Mouse (Mus musculus): ENCODE measurements around the gene Plxnb2. TPM values are rescaled to one million over a fixed set of nuclear protein-coding genes. Genes with fewer than 3 reads are reported as not detected.

Plxnb2 gene
- 100 to 1,000 TPM; 100 TPM for total RNA-seq (2021)

GRCm38 (mm10) chr15:89180571-89181229 lies at the start of gene Plxnb2:
Plxnb2 (minus strand) TSS chr15:89180788.
- intact Hi-C loops (cut with DNase I): no loop called here
- peak; percentile 92 for DNase-seq

GRCm38 (mm10) chr15:89215611-89216233 lies 35.1 kb upstream of the Plxnb2 start:
- intact Hi-C loops (cut with DNase I): no loop called here

GRCm38 (mm10) chr15:89214953-89215352 lies 34.4 kb upstream of the Plxnb2 start:
- no peak for DNase-seq
- intact Hi-C loops (cut with DNase I): no loop called here

More at GRCm38 (mm10) chr15:89215611-89216233, 35.1 kb upstream of the Plxnb2 start:
- no peak for DNase-seq

GRCm38 (mm10) chr15:89213517-89213916 lies 32.9 kb upstream of the Plxnb2 start:
- intact Hi-C loops (cut with DNase I): no loop called here
- no peak for DNase-seq

GRCm38 (mm10) chr15:89212495-89212894 lies 31.9 kb upstream of the Plxnb2 start:
- DNase-seq: no peak

GRCm38 (mm10) chr15:89211716-89212461 lies 31.3 kb upstream of the Plxnb2 start:
- DNase-seq: peak; percentile 30
- intact Hi-C loops (cut with DNase I): no loop called here

More at GRCm38 (mm10) chr15:89212495-89212894, 31.9 kb upstream of the Plxnb2 start:
- intact Hi-C loops (cut with DNase I): no loop called here

- DNase-seq: peak; percentile 91
- intact Hi-C loops (cut with DNase I): no loop called here
Measured at GRCm38 (mm10) chr15:89210915-89211715, 30.5 kb upstream of the Plxnb2 start, which contains the start of gene Ppp6r2. Ppp6r2 (plus strand) TSS chr15:89211553.

- peak; percentile 91 for DNase-seq
- intact Hi-C loops (cut with DNase I): loop anchor here (10.0 kb wide), 1 partner anchor 85 kb away; the partner anchor contains the start of genes Hdac10 and Tubgcp6
Measured at GRCm38 (mm10) chr15:89209886-89210761, 29.5 kb upstream of the Plxnb2 start.

GRCm38 (mm10) chr15:89207457-89207856 lies 26.9 kb upstream of the Plxnb2 start:
- no peak for DNase-seq
- intact Hi-C loops (cut with DNase I): loop anchor here (10.0 kb wide), 1 partner anchor 83 kb away; the partner anchor contains the start of genes Hdac10 and Tubgcp6

- intact Hi-C loops (cut with DNase I): no loop called here
- peak; percentile 6 for DNase-seq
Measured at GRCm38 (mm10) chr15:89197056-89197455, 16.5 kb upstream of the Plxnb2 start.

- intact Hi-C loops (cut with DNase I): no loop called here
- DNase-seq: peak; percentile 97
Measured at GRCm38 (mm10) chr15:89196313-89196706, 15.7 kb upstream of the Plxnb2 start, which contains the start of gene Dennd6b. Dennd6b (minus strand) TSS chr15:89196496.

- DNase-seq: peak; percentile 94
- intact Hi-C loops (cut with DNase I): no loop called here
Measured at GRCm38 (mm10) chr15:89195690-89196312, 15.2 kb upstream of the Plxnb2 start.

GRCm38 (mm10) chr15:89195261-89195681 lies 14.7 kb upstream of the Plxnb2 start:
- DNase-seq: peak; percentile 16
- intact Hi-C loops (cut with DNase I): no loop called here

- intact Hi-C loops (cut with DNase I): no loop called here
- DNase-seq: peak; percentile 77
Measured at GRCm38 (mm10) chr15:89184937-89185227, 4.3 kb upstream of the Plxnb2 start.

- peak; percentile 83 for DNase-seq
- intact Hi-C loops (cut with DNase I): no loop called here
Measured at GRCm38 (mm10) chr15:89184141-89184936, 3.8 kb upstream of the Plxnb2 start.

GRCm38 (mm10) chr15:89182842-89183241 lies 2.3 kb upstream of the Plxnb2 start:
- DNase-seq: peak; percentile 64
- intact Hi-C loops (cut with DNase I): no loop called here

GRCm38 (mm10) chr15:89182328-89182741 lies 1.7 kb upstream of the Plxnb2 start:
- intact Hi-C loops (cut with DNase I): no loop called here
- peak; percentile 88 for DNase-seq

- intact Hi-C loops (cut with DNase I): no loop called here
- peak; percentile 21 for DNase-seq
Measured at GRCm38 (mm10) chr15:89181561-89182270, 1.1 kb upstream of the Plxnb2 start.

Data from left cerebral cortex, postnatal 4 days (tissue).